Mouse (Mus musculus) embryonic facial prominence, embryonic 14.5 days (tissue): Measurements from ENCODE around the gene Taar7b. TPM values are rescaled to one million over a fixed set of nuclear protein-coding genes. Genes with fewer than 3 reads are reported as not detected.

ENCODE experiments used
- ATAC-seq: fragments of 200-750 bp; cut with Nextera tagmentation; 2 replicates; pipeline ENCODE4 v1.8.0; 2017; ENCODE audit warnings: low read depth, moderate number of reproducible peaks, moderate TSS enrichment
- DNase-seq: peaks from one replicate; pipeline ENCODE4 v3.0.0-alpha.2; 2015; ENCODE audit warnings: low spot score
- H3K27ac ChIP-seq: fragments of 300-500 bp; sonication (generic); replicated peaks from 2 replicates; pipeline ENCODE4 v1.5.1; 2014; ENCODE audit warnings: low read depth, mild to moderate bottlenecking, low read length, moderate library complexity
- H3K27me3 ChIP-seq: fragments of 300-500 bp; sonication (generic); replicated peaks from 2 replicates; pipeline ENCODE4 v1.6.1; 2014; ENCODE audit warnings: low read length; ENCODE audit not compliant: control insufficient read depth, insufficient read depth
- H3K36me3 ChIP-seq: fragments of 300-500 bp; sonication (generic); 2 replicates; pipeline ENCODE4 v1.6.1; 2014; ENCODE audit warnings: low read length, mixed read lengths; ENCODE audit not compliant: control insufficient read depth, insufficient read depth
- H3K4me1 ChIP-seq: fragments of 300-500 bp; sonication (generic); 2 replicates; pipeline ENCODE4 v1.6.1; 2014; ENCODE audit warnings: antibody characterized with exemption, low read length; ENCODE audit not compliant: control insufficient read depth, insufficient read depth
- H3K4me2 ChIP-seq: fragments of 300-500 bp; sonication (generic); 2 replicates; pipeline ENCODE4 v1.6.1; 2014; ENCODE audit warnings: low read depth, mild to moderate bottlenecking, low read length, moderate library complexity, mixed read lengths
- H3K4me3 ChIP-seq: fragments of 300-500 bp; sonication (generic); 2 replicates; pipeline ENCODE4 v1.5.1; 2014; ENCODE audit warnings: low read depth, mild to moderate bottlenecking, low read length
- H3K9ac ChIP-seq: fragments of 300-500 bp; sonication (generic); 2 replicates; pipeline ENCODE4 v1.6.1; 2014; ENCODE audit warnings: low read depth, mild to moderate bottlenecking, low read length, moderate library complexity, mixed read lengths
- H3K9me3 ChIP-seq: fragments of 300-500 bp; sonication (generic); 2 replicates; pipeline ENCODE4 v1.6.1; 2016; ENCODE audit warnings: low read length; ENCODE audit not compliant: control insufficient read depth
- WGBS: fragments of 180-500 bp; shearing (Covaris S2); extraction: QIAGEN DNeasy Blood & Tissue Kit; methylation state at CpG from one replicate; pipeline ENCODE4 v1.1.7; 2014; 5-methylcytosine and 5-hydroxymethylcytosine counted together
- polyA plus RNA-seq: library from polyadenylated mRNA; unstranded; fragments of >200 nt; fragmentation: Nextera tagmentation; extraction: Ambion mirVana; gene quantifications from 2 replicates; pipeline ENCODE4 v1.2.1, GENCODE M21; 2014

The Taar7b gene
- polyA plus RNA-seq, 1 experiment from 2014 or later: not detected

DNA sequence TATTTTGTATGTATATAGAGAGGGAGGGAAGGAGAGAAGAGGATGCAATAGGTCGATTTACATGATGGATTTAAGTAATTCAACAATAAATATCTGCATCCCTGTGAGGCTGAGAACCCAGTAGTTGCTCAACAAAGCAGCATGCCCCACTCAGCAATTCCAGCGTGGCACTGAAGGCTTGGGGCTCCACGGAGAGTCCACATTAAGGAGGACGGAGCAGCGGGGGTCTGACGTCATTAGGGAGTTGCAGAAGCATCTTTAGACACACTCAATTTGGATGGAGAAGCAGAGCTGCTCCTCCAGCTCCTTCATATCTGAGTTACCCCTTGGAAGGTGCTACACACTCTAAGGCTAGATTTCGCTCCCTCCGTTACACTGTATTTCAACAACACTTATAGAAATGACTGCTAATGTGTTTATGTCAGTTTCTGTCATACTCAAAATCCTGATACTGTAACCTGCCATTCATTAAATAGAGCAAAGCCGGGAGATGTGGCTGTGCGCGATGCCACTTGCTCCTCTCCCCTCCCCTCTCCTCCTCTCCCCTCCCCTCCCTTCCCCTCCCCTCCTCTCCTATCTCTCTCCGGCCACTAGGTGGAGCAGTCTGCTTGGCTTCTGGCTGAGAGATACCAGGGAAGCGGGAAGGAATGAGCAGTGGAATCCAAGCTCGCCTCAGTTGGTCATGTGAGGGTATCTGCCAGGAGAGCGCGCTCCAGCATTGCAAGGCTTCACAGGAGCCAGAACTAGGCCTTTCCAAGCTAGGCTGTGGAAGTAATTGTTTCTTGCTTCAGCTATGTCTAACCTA is 20.6 kb upstream of the Taar7b start:
- no peak overlapping the region for H3K4me3 ChIP-seq
- ATAC-seq: peak; percentile 30; the same call in 1 of the 2 replicates
- no peaks in the 10 kb centered on the region for H3K4me1 ChIP-seq
- DNase-seq: peak; percentile 87
- 40% methylated on average over 16 of the region's 16 CpGs for WGBS
- no peak overlapping the region for H3K27ac ChIP-seq
- H3K9ac ChIP-seq: no peak overlapping the region
- H3K9me3 ChIP-seq: no peaks in the 10 kb centered on the region
- no peaks in the 10 kb centered on the region for H3K36me3 ChIP-seq
- no peaks in the 10 kb centered on the region for H3K27me3 ChIP-seq
- H3K4me2 ChIP-seq: no peak overlapping the region

DNA sequence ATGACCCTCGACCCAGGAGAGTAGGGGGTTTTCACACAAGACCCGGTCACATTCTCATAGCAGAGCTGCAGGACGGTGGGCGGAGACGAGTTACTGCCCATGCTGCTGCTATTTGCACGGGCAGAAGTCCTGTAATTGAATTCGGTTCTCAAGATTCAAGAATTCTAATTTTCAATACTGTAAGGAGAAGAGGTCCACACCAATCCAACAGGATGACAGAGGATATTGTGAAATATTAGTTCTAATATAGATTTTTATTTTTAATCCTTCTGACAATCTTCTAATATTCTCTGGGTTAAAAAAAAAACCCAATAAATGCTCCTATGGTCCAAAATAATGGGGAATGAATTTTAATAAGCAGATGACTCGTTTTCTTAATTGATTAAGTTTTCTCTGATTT is 14.2 kb upstream of the Taar7b start, which contains the start of gene Taar6:
TSS of gene Taar6 (minus strand) at position 101 of the 400 bp plus-strand sequence.
- no peaks in the 10 kb centered on the region for H3K4me1 ChIP-seq
- no peaks in the 10 kb centered on the region for H3K9me3 ChIP-seq
- H3K9ac ChIP-seq: no peak within 1 kb of the TSS
- H3K4me2 ChIP-seq: no peak within 1 kb of the TSS
- H3K4me3 ChIP-seq: no peak within 1 kb of the TSS
- no peak for ATAC-seq
- whole genome bisulfite sequencing: 71% methylated on average over 8 of the region's 8 CpGs
- no peak for DNase-seq
- H3K27me3 ChIP-seq: no peaks in the 10 kb centered on the region
- no peaks in the 10 kb centered on the region for H3K36me3 ChIP-seq
- no peak within 1 kb of the TSS for H3K27ac ChIP-seq

DNA sequence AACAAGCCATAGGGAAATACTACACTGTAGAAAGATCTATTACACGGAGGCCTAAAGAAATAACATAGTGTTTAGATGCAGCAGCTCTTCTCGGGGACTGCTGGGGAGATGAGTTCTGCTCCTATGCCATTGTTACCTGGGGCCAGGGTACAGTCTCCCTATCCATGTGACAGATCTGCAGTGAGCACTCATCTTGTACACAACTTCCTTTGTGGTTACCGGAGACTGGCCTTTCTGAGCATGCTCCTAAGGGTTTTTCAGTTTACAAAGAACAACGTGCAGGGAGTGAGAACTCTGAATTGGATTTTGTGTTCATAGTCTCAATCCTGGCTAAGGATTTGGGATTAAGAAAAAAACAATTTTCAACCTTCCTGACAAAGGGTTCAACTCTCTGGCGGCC is 13.3 kb upstream of the Taar7b start:
- H3K4me3 ChIP-seq: no peak overlapping the region
- H3K9ac ChIP-seq: no peak overlapping the region
- no peak for ATAC-seq
- 75% methylated on average over 5 of the region's 5 CpGs for WGBS
- no peaks in the 10 kb centered on the region for H3K36me3 ChIP-seq
- no peaks in the 10 kb centered on the region for H3K9me3 ChIP-seq
- no peak overlapping the region for H3K27ac ChIP-seq
- H3K4me2 ChIP-seq: no peak overlapping the region
- DNase-seq: no peak
- no peaks in the 10 kb centered on the region for H3K4me1 ChIP-seq
- H3K27me3 ChIP-seq: no peaks in the 10 kb centered on the region

DNA sequence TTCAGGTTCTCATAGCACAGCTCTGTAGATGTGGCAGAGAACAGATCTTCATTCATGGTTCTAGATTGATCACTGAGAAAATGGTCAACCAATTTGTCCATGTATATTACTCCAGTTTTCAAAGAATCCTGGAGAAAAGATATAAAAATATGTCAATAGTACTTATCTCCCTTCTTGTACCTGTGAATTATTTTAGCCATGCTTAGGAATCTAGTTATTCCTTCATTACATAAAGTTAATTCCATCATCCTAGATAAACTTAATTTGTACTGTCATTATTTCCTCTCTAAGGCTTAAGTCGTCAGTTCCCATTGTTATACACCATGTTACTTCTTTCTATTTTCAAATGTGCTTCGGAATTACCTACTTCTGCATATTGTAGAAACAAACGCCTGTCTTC is 6.4 kb upstream of the Taar7b start, which contains the start of gene Taar7a:
TSS of gene Taar7a (minus strand) at position 101 of the 400 bp plus-strand sequence.
- ATAC-seq (no peak), DNase-seq (no peak)
- no peak within 1 kb of the TSS for H3K27ac ChIP-seq
- H3K4me2 ChIP-seq: no peak within 1 kb of the TSS
- no peak within 1 kb of the TSS for H3K4me3 ChIP-seq
- 78% methylated on average over 3 of the region's 3 CpGs for WGBS
- no peaks in the 10 kb centered on the region for H3K27me3 ChIP-seq
- no peaks in the 10 kb centered on the region for H3K9me3 ChIP-seq
- H3K36me3 ChIP-seq: no peaks in the 10 kb centered on the region
- H3K9ac ChIP-seq: no peak within 1 kb of the TSS
- H3K4me1 ChIP-seq: no peaks in the 10 kb centered on the region

DNA sequence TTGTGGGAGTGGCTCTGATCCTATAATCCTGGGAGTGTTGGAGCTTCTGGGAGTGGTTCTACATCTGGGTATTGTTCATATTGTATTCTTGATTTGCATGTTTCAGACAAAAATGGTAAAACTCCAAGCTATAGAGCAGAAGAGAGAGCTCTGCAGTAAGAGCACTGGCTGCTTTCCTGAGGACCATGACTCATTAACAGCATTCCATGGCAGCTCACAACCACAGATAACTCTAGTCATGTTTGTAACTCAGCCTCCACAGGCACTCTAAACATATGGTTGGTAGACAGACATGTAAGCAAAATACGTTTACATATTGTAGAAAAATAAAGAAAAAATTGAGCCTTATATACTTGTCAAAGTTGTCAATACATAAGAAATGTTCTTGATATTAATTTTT is 6.7 kb downstream of the Taar7b start:
- H3K9ac ChIP-seq: no peak overlapping the region
- H3K27ac ChIP-seq: no peak overlapping the region
- ATAC-seq (no peak), DNase-seq (no peak)
- H3K9me3 ChIP-seq: no peaks in the 10 kb centered on the region
- H3K4me2 ChIP-seq: no peak overlapping the region
- H3K36me3 ChIP-seq: no peaks in the 10 kb centered on the region
- no peaks in the 10 kb centered on the region for H3K27me3 ChIP-seq
- no peak overlapping the region for H3K4me3 ChIP-seq
- WGBS: 66% methylated on average over 1 of the region's 1 CpGs
- no peaks in the 10 kb centered on the region for H3K4me1 ChIP-seq

DNA sequence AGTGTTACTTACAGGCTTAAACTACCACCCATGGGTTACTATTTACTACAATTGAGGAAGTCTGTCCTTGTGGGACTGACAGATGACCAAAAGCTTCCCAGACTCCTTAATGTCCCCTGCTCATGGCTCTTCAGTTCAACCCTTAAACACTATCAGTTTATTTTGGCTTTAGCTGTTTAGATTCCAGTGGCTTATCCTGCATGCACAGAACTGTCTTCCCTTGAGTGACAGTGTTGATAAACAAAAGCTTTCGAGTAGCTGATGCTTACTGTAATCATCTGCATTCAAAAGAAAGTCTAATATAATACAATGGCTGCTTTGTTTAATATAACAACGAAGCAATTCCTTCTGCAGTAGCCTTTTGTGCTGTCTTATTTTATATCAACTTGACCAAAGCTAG is 7.3 kb downstream of the Taar7b start:
- ATAC-seq (no peak), DNase-seq (no peak)
- 56% methylated on average over 2 of the region's 2 CpGs for WGBS

DNA sequence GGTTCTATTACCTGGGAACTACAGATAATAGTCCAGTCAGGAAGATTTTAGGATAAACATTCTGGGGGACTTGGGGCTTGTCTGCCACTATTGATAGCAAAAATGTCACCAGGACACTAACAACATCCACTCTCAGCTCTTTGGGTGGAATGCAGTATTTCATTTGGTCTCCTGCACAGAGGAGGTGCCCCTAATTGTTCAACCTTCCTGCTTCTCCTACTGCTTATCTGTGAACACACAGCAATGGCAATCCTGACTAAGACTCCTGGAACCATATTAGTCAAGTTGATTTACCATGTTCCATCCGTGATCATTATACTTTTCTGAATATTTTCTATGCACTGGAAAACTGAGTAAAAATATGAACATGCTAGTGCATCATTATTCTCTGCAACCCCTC is 8.4 kb downstream of the Taar7b start:
- Histone ChIP-seq H3K4me3 (no peak overlapping the region), H3K36me3 (no peaks in the 10 kb centered on the region), H3K9me3 (no peaks in the 10 kb centered on the region), H3K27me3 (no peaks in the 10 kb centered on the region), H3K9ac (no peak overlapping the region), H3K4me1 (no peaks in the 10 kb centered on the region), H3K27ac (no peak overlapping the region), H3K4me2 (no peak overlapping the region)
- DNase-seq: no peak
- ATAC-seq: no peak
- WGBS: 73% methylated on average over 1 of the region's 1 CpGs

More for the DNA sequence above, 7.3 kb downstream of the Taar7b start:
- H3K36me3 ChIP-seq: no peaks in the 10 kb centered on the region
- no peak overlapping the region for H3K4me2 ChIP-seq
- no peak overlapping the region for H3K4me3 ChIP-seq
- no peak overlapping the region for H3K9ac ChIP-seq
- H3K27ac ChIP-seq: no peak overlapping the region
- no peaks in the 10 kb centered on the region for H3K27me3 ChIP-seq
- H3K9me3 ChIP-seq: no peaks in the 10 kb centered on the region
- H3K4me1 ChIP-seq: no peaks in the 10 kb centered on the region

DNA sequence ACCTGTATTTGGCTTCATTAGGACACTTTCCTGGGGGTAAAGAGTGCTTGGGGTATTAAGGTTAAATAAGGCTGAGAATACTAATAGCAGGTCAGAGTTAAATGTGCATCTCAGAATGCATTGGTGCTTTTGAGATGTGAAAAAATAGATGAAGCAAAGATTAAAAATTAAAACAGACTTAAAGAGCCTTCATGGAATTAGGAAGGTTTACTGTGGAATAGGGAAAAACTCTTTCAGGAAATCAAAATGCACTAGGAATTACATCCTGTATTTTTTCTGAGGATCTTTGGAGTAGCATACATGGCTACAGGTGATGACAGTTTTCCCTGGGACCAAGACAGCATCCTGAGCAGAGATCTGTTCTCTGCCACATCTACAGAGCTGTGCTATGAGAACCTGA is 27.2 kb downstream of the Taar7b start, which contains the start of gene Taar7d:
TSS of gene Taar7d (plus strand) at position 301 of the 400 bp plus-strand sequence.
- Histone ChIP-seq H3K4me2 (no peak within 1 kb of the TSS), H3K9ac (no peak within 1 kb of the TSS), H3K4me1 (no peaks in the 10 kb centered on the region), H3K4me3 (no peak within 1 kb of the TSS), H3K27ac (no peak within 1 kb of the TSS), H3K36me3 (no peaks in the 10 kb centered on the region), H3K9me3 (no peaks in the 10 kb centered on the region), H3K27me3 (no peaks in the 10 kb centered on the region)
- DNase-seq: no peak
- ATAC-seq: no peak

DNA sequence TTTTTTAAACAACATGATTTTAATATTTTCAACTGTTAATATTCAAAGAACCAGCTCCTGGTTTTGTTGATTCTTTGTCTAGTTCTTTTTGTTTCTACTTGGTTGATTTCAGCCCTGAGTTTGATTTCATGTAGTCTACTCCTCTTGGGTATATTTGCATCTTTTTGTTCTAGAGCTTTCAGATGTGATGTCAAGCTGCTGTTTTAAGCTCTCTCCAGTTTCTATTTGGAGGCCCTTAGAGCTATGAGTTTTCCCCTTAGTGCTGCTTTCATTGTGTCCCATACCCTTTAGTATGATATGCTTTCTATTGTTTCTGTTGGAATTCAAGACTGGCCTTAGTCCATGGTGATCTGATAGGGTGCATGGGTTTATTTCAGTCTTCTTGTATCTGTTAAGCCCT is 31.6 kb downstream of the Taar7b start:
- no peaks in the 10 kb centered on the region for H3K4me1 ChIP-seq
- H3K4me3 ChIP-seq: no peak overlapping the region
- ATAC-seq (no peak), DNase-seq (no peak)
- no peaks in the 10 kb centered on the region for H3K36me3 ChIP-seq
- H3K9me3 ChIP-seq: no peaks in the 10 kb centered on the region
- no peak overlapping the region for H3K4me2 ChIP-seq
- no peak overlapping the region for H3K9ac ChIP-seq
- no peaks in the 10 kb centered on the region for H3K27me3 ChIP-seq
- no peak overlapping the region for H3K27ac ChIP-seq
